Mouse (Mus musculus) small intestine, adult 2 months (tissue): ENCODE measurements around the gene Foxm1. TPM values are rescaled to one million over a fixed set of nuclear protein-coding genes. Genes with fewer than 3 reads are reported as not detected.

Experiments
- H3K27ac ChIP-seq: fragments of 200-500 bp; 2 replicates; pipeline ENCODE4 v1.5.1; 2012; ENCODE audit warnings: low read depth, low read length, control low read depth, inconsistent platforms; ENCODE audit not compliant: insufficient read depth
- H3K27me3 ChIP-seq: fragments of 200-500 bp; 2 replicates; pipeline ENCODE4 v1.6.1; 2012; ENCODE audit warnings: mild to moderate bottlenecking, moderate library complexity, low read length, inconsistent platforms; ENCODE audit not compliant: control insufficient read depth, insufficient read depth
- H3K36me3 ChIP-seq: fragments of 200-500 bp; 2 replicates; pipeline ENCODE4 v1.6.1; 2012; ENCODE audit warnings: mild to moderate bottlenecking, low read length, control low read depth, inconsistent platforms; ENCODE audit not compliant: control insufficient read depth, insufficient read depth
- H3K4me1 ChIP-seq: fragments of 200-500 bp; 2 replicates; pipeline ENCODE4 v1.6.1; 2012; ENCODE audit warnings: low read length, inconsistent platforms, mixed read lengths; ENCODE audit not compliant: control insufficient read depth, insufficient read depth, insufficient read length
- H3K4me3 ChIP-seq: fragments of 200-500 bp; 2 replicates; pipeline ENCODE4 v1.5.1; 2012; ENCODE audit warnings: low read depth, mild to moderate bottlenecking, control low read depth, inconsistent platforms, low read length, moderate library complexity
- CTCF ChIP-seq: fragments of 200-500 bp; IDR thresholded peaks from 2 replicates; pipeline ENCODE4 v1.5.1; 2012; ENCODE audit warnings: low read depth, mild to moderate bottlenecking, control low read depth, inconsistent platforms, low read length, moderate library complexity, mixed read lengths; ENCODE audit not compliant: insufficient replicate concordance, insufficient read length; ENCODE audit errors: extremely low read depth
- POLR2A ChIP-seq: fragments of 200-500 bp; IDR thresholded peaks from 2 replicates; pipeline ENCODE4 v1.6.1; 2012; ENCODE audit warnings: low read depth, mild to moderate bottlenecking, control low read depth, inconsistent platforms, low read length, moderate library complexity
- WGBS: fragments of 180-500 bp; shearing (Covaris S2); methylation state at CpG from one replicate; pipeline ENCODE4 v1.1.7; 2018; 5-methylcytosine and 5-hydroxymethylcytosine counted together
- polyA plus RNA-seq: library from polyadenylated mRNA; depleted of rRNA; stranded (reverse); fragments of >200 nt; gene quantifications from 2 replicates; pipeline ENCODE4 v1.2.3, GENCODE M21; 2012

The Foxm1 gene
- polyA plus RNA-seq, 1 experiment, result 11.3 TPM

- 59% methylated on average over 2 of the region's 2 CpGs for WGBS
- Histone ChIP-seq H3K4me1 (peaks cover 8% of the 10 kb centered on the region), H3K36me3 (peaks cover 7% of the 10 kb centered on the region), H3K4me3 (no peak overlapping the region), H3K27me3 (no peaks in the 10 kb centered on the region), H3K27ac (no peak overlapping the region)
- TF ChIP-seq POLR2A, result no peak
- TF ChIP-seq CTCF, result peak; percentile 72; the same call in 1 of the 2 replicates
Measured at GRCm38 (mm10) chr6:128358999-128359398, 3.8 kb upstream of the Foxm1 start.

- 15% methylated on average over 9 of the region's 9 CpGs for WGBS
- TF ChIP-seq POLR2A (no peak), CTCF (no peak)
- peak overlapping the region; percentile 78 for H3K4me3 ChIP-seq
- H3K36me3 ChIP-seq, result peaks cover 11% of the 10 kb centered on the region
- no peak overlapping the region for H3K27ac ChIP-seq
- peaks cover 3% of the 10 kb centered on the region; the same call in 1 of the 2 replicates for H3K4me1 ChIP-seq
- no peaks in the 10 kb centered on the region for H3K27me3 ChIP-seq
Measured at GRCm38 (mm10) chr6:128361901-128362300, 866 bp upstream of the Foxm1 start.

GRCm38 (mm10) chr6:128363007-128363825, 449 bp downstream of the Foxm1 start:
- no peaks in the 10 kb centered on the region for H3K27me3 ChIP-seq
- H3K27ac ChIP-seq, result no peak overlapping the region
- 3% methylated on average over 46 of the region's 46 CpGs for WGBS

GRCm38 (mm10) chr6:128364721-128365120, 2.0 kb downstream of the Foxm1 start:
- Histone ChIP-seq H3K27me3 (no peaks in the 10 kb centered on the region), H3K4me1 (peaks cover 3% of the 10 kb centered on the region; the same call in 1 of the 2 replicates), H3K4me3 (no peak overlapping the region), H3K27ac (no peak overlapping the region), H3K36me3 (peaks cover 9% of the 10 kb centered on the region)
- TF ChIP-seq POLR2A (no peak), CTCF (no peak)
- 72% methylated on average over 6 of the region's 6 CpGs for WGBS

More at GRCm38 (mm10) chr6:128363007-128363825, 449 bp downstream of the Foxm1 start:
- Histone ChIP-seq H3K36me3 (peaks cover 13% of the 10 kb centered on the region), H3K4me3 (peak overlapping the region; percentile 78), H3K4me1 (peaks cover 3% of the 10 kb centered on the region; the same call in 1 of the 2 replicates)
- no peak; the same call in 1 of the 2 replicates for TF ChIP-seq POLR2A
- TF ChIP-seq CTCF, result no peak

GRCm38 (mm10) chr6:128366466-128366865, 3.7 kb downstream of the Foxm1 start:
- 96% methylated on average over 5 of the region's 5 CpGs for WGBS
- H3K27ac ChIP-seq, result no peak overlapping the region
- no peaks in the 10 kb centered on the region for H3K27me3 ChIP-seq
- H3K4me1 ChIP-seq, result peaks cover 3% of the 10 kb centered on the region; the same call in 1 of the 2 replicates
- no peak overlapping the region for H3K4me3 ChIP-seq
- H3K36me3 ChIP-seq, result peaks cover 9% of the 10 kb centered on the region
- no peak for TF ChIP-seq POLR2A
- TF ChIP-seq CTCF, result no peak

GRCm38 (mm10) chr6:128370040-128370439, 7.3 kb downstream of the Foxm1 start:
- H3K4me3 ChIP-seq, result no peak overlapping the region
- 91% methylated on average over 5 of the region's 5 CpGs for WGBS
- no peaks in the 10 kb centered on the region for H3K27me3 ChIP-seq
- no peaks in the 10 kb centered on the region for H3K4me1 ChIP-seq
- H3K36me3 ChIP-seq, result peaks cover 13% of the 10 kb centered on the region
- TF ChIP-seq CTCF, result no peak
- TF ChIP-seq POLR2A, result no peak
- no peak overlapping the region for H3K27ac ChIP-seq

GRCm38 (mm10) chr6:128375192-128375591, 12.4 kb downstream of the Foxm1 start, which contains the start of the genes Tex52 and Gm44596:
Tex52 (plus strand) TSS chr6:128375456.
Gm44596 (plus strand) TSS chr6:128375503.
- 72% methylated on average over 6 of the region's 6 CpGs for WGBS

More at GRCm38 (mm10) chr6:128375192-128375591, 12.4 kb downstream of the Foxm1 start, which contains the start of the genes Tex52 and Gm44596:
- Histone ChIP-seq H3K36me3 (peaks cover 4% of the 10 kb centered on the region; the same call in 1 of the 2 replicates), H3K4me1 (no peaks in the 10 kb centered on the region), H3K27me3 (no peaks in the 10 kb centered on the region), H3K27ac (no peak within 1 kb of the TSS), H3K4me3 (no peak within 1 kb of the TSS)
- no peak for TF ChIP-seq POLR2A
- no peak for TF ChIP-seq CTCF
